Comparison of ENCODE assay signal across 18 mouse cellular contexts in genomic region chr8:126919703-126920102, GRCm38 (mm10). TPM values are rescaled to one million over a fixed set of nuclear protein-coding genes. Genes with fewer than 3 reads are reported as not detected.
DNase-seq lines count a peak whose midpoint lies in the region; ATAC-seq and TF ChIP-seq lines count a peak whose summit lies in the region.
"Had no signal": no experiment of that assay in that cellular context is flagged by ENCODE, and none has a peak within 500 bp of the region (broad histone marks: within the 10 kb centered on the region; RNA-seq: fewer than 3 reads in every experiment).

No protein-coding gene starts in this region.

- intact Hi-C loops in heart, postnatal 14 days (cut with DNase I): loop anchor here (1.0 to 5.0 kb wide), 3 partner anchors 183 to 335 kb away; no protein-coding TSS in a partner anchor
- intact Hi-C loops in gastrocnemius, postnatal 36 days (cut with DNase I): loop anchor here (5.0 kb wide), 3 partner anchors 42 to 437 kb away; partner anchors contain the start of gene Irf2bp2

- no peaks in the 10 kb centered on the region for H3K36me3 ChIP-seq in heart, embryonic 14.5 days (ENCODE audit: control insufficient read depth, insufficient read depth, low read length)
- H3K36me3 ChIP-seq in heart, postnatal 0 days (replicated peaks; ENCODE audit: control insufficient read depth, insufficient read depth, low read length): no peaks in the 10 kb centered on the region
- no peaks in the 10 kb centered on the region for H3K36me3 ChIP-seq in small intestine, adult 2 months (ENCODE audit: control insufficient read depth, insufficient read depth, low read length)
- H3K36me3 ChIP-seq: liver, embryonic 12.5 days had no signal

- TF ChIP-seq CTCF in lung, adult 2 months (IDR thresholded peaks at IDR 0.05; ENCODE audit: insufficient read depth, low read length): no peak
- TF ChIP-seq CTCF in heart, postnatal 0 days (IDR thresholded peaks at IDR 0.05; ENCODE audit: low read depth): no peak
- TF ChIP-seq CTCF in small intestine, adult 2 months (IDR thresholded peaks at IDR 0.05; ENCODE audit: extremely low read depth, insufficient read length, insufficient replicate concordance, low read depth, low read length): no peak

- peaks cover 20 to 24% of the 10 kb centered on the region in 2 experiments for H3K4me1 ChIP-seq in heart, embryonic 14.5 days (ENCODE audit: control insufficient read depth in 2 of 2, insufficient read depth in 2 of 2, low read length in 2 of 2)
- peaks cover 10% of the 10 kb centered on the region for H3K4me1 ChIP-seq in lung, adult 2 months (ENCODE audit: control insufficient read depth, insufficient read depth, low read length)
- H3K4me1 ChIP-seq in heart, postnatal 0 days (ENCODE audit: control insufficient read depth, insufficient read depth): peaks cover 21% of the 10 kb centered on the region
- peaks cover 15% of the 10 kb centered on the region for H3K4me1 ChIP-seq in small intestine, adult 2 months (ENCODE audit: control insufficient read depth, insufficient read depth, insufficient read length, low read length)

- H3K9ac ChIP-seq in heart, embryonic 14.5 days (ENCODE audit: low read length): no peak overlapping the region
- no peak overlapping the region for H3K9ac ChIP-seq in heart, postnatal 0 days (replicated peaks; ENCODE audit: low read depth, low read length)
- H3K9ac ChIP-seq: liver, embryonic 12.5 days; midbrain, embryonic 13.5 days had no signal

- no peak overlapping the region for H3K4me2 ChIP-seq in heart, embryonic 14.5 days (ENCODE audit: low read length)
- H3K4me2 ChIP-seq in heart, postnatal 0 days (ENCODE audit: low read depth, low read length): no peak overlapping the region
- H3K4me2 ChIP-seq: liver, embryonic 12.5 days; midbrain, embryonic 13.5 days had no signal

- H3K4me3 ChIP-seq in heart, embryonic 14.5 days (ENCODE audit: control insufficient read depth in 1 of 2, insufficient read depth in 1 of 2, low read depth in 1 of 2, low read length in 2 of 2): no peak overlapping the region
- no peak overlapping the region for H3K4me3 ChIP-seq in lung, adult 2 months (replicated peaks; ENCODE audit: extremely low read depth, low read depth, low read length)
- no peak overlapping the region for H3K4me3 ChIP-seq in heart, postnatal 0 days (ENCODE audit: low read depth, low read length)
- no peak overlapping the region for H3K4me3 ChIP-seq in small intestine, adult 2 months (ENCODE audit: low read depth, low read length)
- H3K4me3 ChIP-seq: liver, embryonic 12.5 days; midbrain, embryonic 13.5 days had no signal

- H3K9me3 ChIP-seq in heart, embryonic 14.5 days (ENCODE audit: control insufficient read depth, low read length): no peaks in the 10 kb centered on the region
- H3K9me3 ChIP-seq in heart, postnatal 0 days (replicated peaks; ENCODE audit: control insufficient read depth, low read length): no peaks in the 10 kb centered on the region
- H3K9me3 ChIP-seq: liver, embryonic 12.5 days; midbrain, embryonic 13.5 days had no signal

- 74% methylated on average over 5 of the region's 5 CpGs for WGBS in heart, embryonic 14.5 days
- 82% methylated on average over 5 of the region's 5 CpGs for WGBS in lung, adult 2 months
- 78% methylated on average over 5 of the region's 5 CpGs for WGBS in heart, postnatal 0 days
- 83% methylated on average over 5 of the region's 5 CpGs for whole genome bisulfite sequencing in small intestine, adult 2 months

- H3K27ac ChIP-seq in heart, embryonic 14.5 days (replicated peaks in 1 of 2; ENCODE audit: control insufficient read depth in 1 of 2, insufficient read depth in 1 of 2, low read depth in 2 of 2, low read length in 2 of 2): peak overlapping the region; percentile 25 to 63; a peak in 2 of 4 replicates
- peak overlapping the region; percentile 36; the same call in 1 of the 2 replicates for H3K27ac ChIP-seq in heart, postnatal 0 days (ENCODE audit: low read depth)
- H3K27ac ChIP-seq in small intestine, adult 2 months (ENCODE audit: insufficient read depth, low read depth, low read length): peak overlapping the region; percentile 33; the same call in 1 of the 2 replicates
- H3K27ac ChIP-seq: liver, embryonic 12.5 days; midbrain, embryonic 13.5 days had no signal

- no peak for ATAC-seq in heart, embryonic 14.5 days (ENCODE audit: insufficient number of reproducible peaks, insufficient read depth, low FRiP score, low read depth)
- no peak for ATAC-seq in heart, postnatal 0 days (ENCODE audit: insufficient read depth, low read depth)
- ATAC-seq in erythroblast, adult 5-6 weeks (replicated peaks; ENCODE audit: low FRiP score, poor library complexity, severe bottlenecking): no peak
- ATAC-seq: CD4-positive, CD25-positive, alpha-beta regulatory T cell, adult 4 months; hindbrain, embryonic 16.5 days; midbrain, embryonic 13.5 days had no signal

- no peak for TF ChIP-seq POLR2A in lung, adult 2 months (IDR thresholded peaks at IDR 0.05; ENCODE audit: borderline replicate concordance, extremely low read depth, low read depth, low read length)
- TF ChIP-seq POLR2A in small intestine, adult 2 months (IDR thresholded peaks at IDR 0.05; ENCODE audit: low read depth, low read length): no peak

- DNase-seq in heart, postnatal 14 days: no peak
- DNase-seq in lung, adult 2 months: peak; percentile 9
- no peak for DNase-seq in lung, postnatal 25 days (ENCODE audit: low spot score)
- no peak for DNase-seq in heart, postnatal 0 days (ENCODE audit: low spot score)
- no peak for DNase-seq in gastrocnemius, postnatal 36 days
- DNase-seq: cerebellum, postnatal 10 days; gastrocnemius, postnatal 25 days; layer of hippocampus, postnatal 36 days; lung, postnatal 36 days; right cerebral cortex, adult 18-20 months; thymus, postnatal 36 days had no signal

- H3K27me3 ChIP-seq in heart, embryonic 14.5 days (ENCODE audit: control insufficient read depth, insufficient read depth, low read length): no peaks in the 10 kb centered on the region
- H3K27me3 ChIP-seq in heart, postnatal 0 days (ENCODE audit: control insufficient read depth, insufficient read depth, low read length): no peaks in the 10 kb centered on the region
- no peaks in the 10 kb centered on the region for H3K27me3 ChIP-seq in small intestine, adult 2 months (ENCODE audit: control insufficient read depth, insufficient read depth, low read length)
- H3K27me3 ChIP-seq: liver, embryonic 12.5 days; midbrain, embryonic 13.5 days had no signal

- TF ChIP-seq EP300 in heart, postnatal 0 days (IDR thresholded peaks at IDR 0.05; ENCODE audit: low read depth): no peak

RNA-seq across cellular contexts. Expression of gene Tomm20, which starts 25.9 kb away (rescaled TPM):
- polyA plus RNA-seq in heart, embryonic 14.5 days (2014; fragmentation: Nextera tagmentation; extraction: Ambion mirVana): 197 and 200 TPM in 2 replicates
- total RNA-seq in heart, postnatal 14 days (2021): 10 to 100 TPM; 66.9 to 87.0 TPM
- 184 and 369 TPM in 2 replicates for polyA plus RNA-seq in lung, adult 2 months (2012; rRNA removed)
- total RNA-seq in heart, postnatal 0 days (2014; rRNA removed; ENCODE audit: low replicate concordance): 52.6 and 65.3 TPM in 2 replicates
- polyA plus RNA-seq in heart, postnatal 0 days (2015; fragmentation: Nextera tagmentation; extraction: Ambion mirVana): 203 and 213 TPM in 2 replicates
- 117 and 450 TPM in 2 replicates for polyA plus RNA-seq in small intestine, adult 2 months (2012; rRNA removed)
- 14.4 and 15.8 TPM in 2 replicates for total RNA-seq in erythroblast, adult 5-6 weeks (2015; ENCODE audit: low replicate concordance)
- 42.5 and 56.2 TPM in 2 replicates for total RNA-seq in erythroblast, adult 5-6 weeks (2017; ENCODE audit: low replicate concordance)
- 10 to 100 TPM; 73.0 to 86.8 TPM for total RNA-seq in gastrocnemius, postnatal 36 days (2021)

RNA-seq across cellular contexts. Expression of gene Rbm34, which starts 51.2 kb away (rescaled TPM):
- polyA plus RNA-seq in heart, embryonic 14.5 days (2014; fragmentation: Nextera tagmentation; extraction: Ambion mirVana): 10.7 and 11.7 TPM in 2 replicates
- total RNA-seq in heart, postnatal 14 days (2021): 1 to 10 TPM; 3.5 to 4.2 TPM
- polyA plus RNA-seq in lung, adult 2 months (2012; rRNA removed): 2.1 and 2.4 TPM in 2 replicates
- 1.3 and 3.9 TPM in 2 replicates for total RNA-seq in heart, postnatal 0 days (2014; rRNA removed; ENCODE audit: low replicate concordance)
- polyA plus RNA-seq in heart, postnatal 0 days (2015; fragmentation: Nextera tagmentation; extraction: Ambion mirVana): 8.0 and 8.8 TPM in 2 replicates
- polyA plus RNA-seq in small intestine, adult 2 months (2012; rRNA removed): 0.42 and 2.6 TPM in 2 replicates
- 5.2 and 10.6 TPM in 2 replicates for total RNA-seq in erythroblast, adult 5-6 weeks (2015; ENCODE audit: low replicate concordance)
- total RNA-seq in erythroblast, adult 5-6 weeks (2017; ENCODE audit: low replicate concordance): 3.8 and 5.7 TPM in 2 replicates
- total RNA-seq in gastrocnemius, postnatal 36 days (2021): 1 to 10 TPM; 3.4 to 5.1 TPM
